21 mouse cellular contexts compared by ENCODE assay signal in the genomic region with DNA sequence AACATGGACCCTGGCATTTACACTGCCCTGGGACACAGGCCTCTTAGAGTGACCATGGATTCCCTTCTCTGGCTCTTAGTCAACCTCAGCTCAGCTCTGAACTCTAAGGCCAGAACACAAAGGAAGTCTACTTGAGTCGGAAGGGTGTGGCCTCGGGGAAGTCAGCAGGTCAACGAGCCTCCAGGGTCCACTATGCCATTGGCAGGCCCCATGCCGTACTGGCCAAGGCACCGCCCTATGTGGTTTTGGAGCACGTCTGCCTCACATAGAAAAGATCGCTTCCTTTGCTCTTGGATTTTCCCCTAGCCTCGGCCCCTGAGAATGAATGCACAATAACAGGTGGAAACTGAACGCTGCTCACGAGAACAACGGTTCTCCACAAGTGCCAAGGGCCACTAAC.
DNase-seq lines count a peak whose midpoint lies in the region; ATAC-seq lines count a peak whose summit lies in the region.
"Had no signal": no experiment of that assay in that cellular context is flagged by ENCODE, and none has a peak within 500 bp of the region (broad histone marks: within the 10 kb centered on the region; RNA-seq: fewer than 3 reads in every experiment).

No protein-coding gene starts in this region.

- no peak for ATAC-seq in hindbrain, embryonic 16.5 days
- ATAC-seq: CD4-positive, CD25-positive, alpha-beta regulatory T cell, adult 4 months; lung, postnatal 0 days had no signal

- H3K27me3 ChIP-seq in hindbrain, embryonic 10.5 days (ENCODE audit: insufficient read depth, poor library complexity, severe bottlenecking), result no peaks in the 10 kb centered on the region
- H3K27me3 ChIP-seq in hindbrain, embryonic 16.5 days (replicated peaks; ENCODE audit: control insufficient read depth, insufficient read depth, low read length), result no peaks in the 10 kb centered on the region
- H3K27me3 ChIP-seq: embryonic facial prominence, embryonic 15.5 days; hindbrain, embryonic 12.5 days; liver, embryonic 15.5 days; neural tube, embryonic 12.5 days had no signal

- DNase-seq in hindbrain, embryonic 10.5 days (ENCODE audit: low spot score), result peak; percentile 0
- peak; percentile 27 for DNase-seq in gastrocnemius, postnatal 10 days
- peak; percentile 79 for DNase-seq in skeletal muscle tissue, adult 2 months (ENCODE audit: low read depth, low spot score)
- DNase-seq in urinary bladder, adult 18-20 months (ENCODE audit: low spot score in 2 of 2), result no peak
- DNase-seq in layer of hippocampus, adult 11-12 months (ENCODE audit: low spot score), result no peak
- DNase-seq: adrenal gland, postnatal 25 days; cerebellum, adult 8-10 months; embryo, embryonic 11 days; spleen, adult 18-20 months; thymus, postnatal 14 days had no signal

- H3K36me3 ChIP-seq in hindbrain, embryonic 10.5 days, result no peaks in the 10 kb centered on the region
- no peaks in the 10 kb centered on the region for H3K36me3 ChIP-seq in hindbrain, embryonic 16.5 days (ENCODE audit: control insufficient read depth, insufficient read depth, low read length)
- H3K36me3 ChIP-seq: embryonic facial prominence, embryonic 15.5 days; forebrain, embryonic 10.5 days; heart, embryonic 13.5 days; hindbrain, embryonic 12.5 days; liver, embryonic 15.5 days; neural tube, embryonic 12.5 days had no signal

- no peak overlapping the region for H3K27ac ChIP-seq in hindbrain, embryonic 10.5 days
- H3K27ac ChIP-seq in hindbrain, embryonic 16.5 days (ENCODE audit: low read depth, low read length), result no peak overlapping the region
- peak overlapping the region; percentile 73 for H3K27ac ChIP-seq in brown adipose tissue, adult 24 weeks (replicated peaks; ENCODE audit: low read depth, low read length)
- H3K27ac ChIP-seq: embryonic facial prominence, embryonic 15.5 days; forebrain, embryonic 10.5 days; heart, embryonic 13.5 days; hindbrain, embryonic 12.5 days; kidney, postnatal 0 days; liver, embryonic 15.5 days; neural tube, embryonic 12.5 days had no signal

- H3K9ac ChIP-seq in hindbrain, embryonic 16.5 days (ENCODE audit: low read depth, low read length), result no peak overlapping the region
- H3K9ac ChIP-seq: embryonic facial prominence, embryonic 15.5 days; heart, embryonic 13.5 days; hindbrain, embryonic 12.5 days; liver, embryonic 15.5 days; neural tube, embryonic 12.5 days had no signal

- H3K4me1 ChIP-seq in hindbrain, embryonic 10.5 days (replicated peaks), result no peaks in the 10 kb centered on the region
- no peaks in the 10 kb centered on the region for H3K4me1 ChIP-seq in hindbrain, embryonic 16.5 days (ENCODE audit: control insufficient read depth, insufficient read depth, low read depth, low read length)
- peaks cover 21% of the 10 kb centered on the region for H3K4me1 ChIP-seq in brown adipose tissue, adult 24 weeks (ENCODE audit: control insufficient read depth, insufficient read depth, insufficient read length, low read length)
- H3K4me1 ChIP-seq: forebrain, embryonic 10.5 days; heart, embryonic 13.5 days; hindbrain, embryonic 12.5 days; liver, embryonic 15.5 days; neural tube, embryonic 12.5 days had no signal

- 92% methylated on average over 11 of the region's 11 CpGs for WGBS in hindbrain, embryonic 10.5 days
- 94% methylated on average over 11 of the region's 11 CpGs for WGBS in hindbrain, embryonic 16.5 days

- no peaks in the 10 kb centered on the region for H3K9me3 ChIP-seq in hindbrain, embryonic 10.5 days
- no peaks in the 10 kb centered on the region for H3K9me3 ChIP-seq in hindbrain, embryonic 16.5 days (ENCODE audit: control insufficient read depth, low read length)
- H3K9me3 ChIP-seq: embryonic facial prominence, embryonic 15.5 days; forebrain, embryonic 10.5 days; heart, embryonic 13.5 days; hindbrain, embryonic 12.5 days; liver, embryonic 15.5 days; neural tube, embryonic 12.5 days had no signal

- H3K4me3 ChIP-seq in hindbrain, embryonic 10.5 days, result no peak overlapping the region
- no peak overlapping the region for H3K4me3 ChIP-seq in hindbrain, embryonic 16.5 days (ENCODE audit: low read length)
- no peak overlapping the region for H3K4me3 ChIP-seq in brown adipose tissue, adult 24 weeks (ENCODE audit: insufficient read depth, low read depth, low read length)
- H3K4me3 ChIP-seq: embryonic facial prominence, embryonic 15.5 days; forebrain, embryonic 10.5 days; heart, embryonic 13.5 days; hindbrain, embryonic 12.5 days; liver, embryonic 15.5 days; neural tube, embryonic 12.5 days had no signal

- H3K4me2 ChIP-seq in hindbrain, embryonic 16.5 days (ENCODE audit: low read length), result no peak overlapping the region
- H3K4me2 ChIP-seq: embryonic facial prominence, embryonic 15.5 days; heart, embryonic 13.5 days; hindbrain, embryonic 12.5 days; liver, embryonic 15.5 days; neural tube, embryonic 12.5 days had no signal

Comparison
In these comparisons a context has a peak if more than half of its experiments do, and no peak if none do; other contexts are left out.
1. DNase-seq: peak in hindbrain, embryonic 10.5 days (single experiment), gastrocnemius, postnatal 10 days (single experiment) and skeletal muscle tissue, adult 2 months (single experiment); none in urinary bladder, adult 18-20 months (0 of 2) and layer of hippocampus, adult 11-12 months (single experiment).